Mouse (Mus musculus) liver, embryonic 14.5 days (tissue): ENCODE measurements at regions not wholly inside any gene's neighbourhood (a gene's known extent, or its start where the extent isn't known, plus 50 kb on each side); places are given as distances from the start of the nearest gene placed in this dataset.

Experiments used
- CTCF ChIP-seq: IDR thresholded peaks from 2 replicates; pipeline ENCODE4 v1.5.1; 2016; ENCODE audit warnings: antibody characterized with exemption, low read depth, control low read depth
- EP300 ChIP-seq: IDR thresholded peaks from 2 replicates; pipeline ENCODE4 v1.6.1; 2016; ENCODE audit warnings: antibody characterized with exemption, low read depth

- no peak for TF ChIP-seq CTCF
- no peak for TF ChIP-seq EP300
Observed at GRCm38 (mm10) chr6:31640745-31641144, 77.0 kb upstream of the Podxl start.
